Mouse (Mus musculus) bone marrow, adult 2 months (tissue): ENCODE data around the gene Ccdc183. TPM values are rescaled to one million over a fixed set of nuclear protein-coding genes. Genes with fewer than 3 reads are reported as not detected.

Source experiments
- H3K27ac ChIP-seq: fragments of 200-500 bp; 2 replicates; pipeline ENCODE4 v1.5.1; 2012; ENCODE audit warnings: low read depth, mild to moderate bottlenecking, control low read depth, inconsistent platforms, low read length; ENCODE audit not compliant: control insufficient read depth, poor library complexity, insufficient read depth
- H3K4me1 ChIP-seq: fragments of 200-500 bp; 2 replicates; pipeline ENCODE4 v1.6.1; 2011; ENCODE audit warnings: low read length; ENCODE audit not compliant: control insufficient read depth, insufficient read depth
- H3K4me3 ChIP-seq: fragments of 200-500 bp; replicated peaks from 2 replicates; pipeline ENCODE3; 2011; ENCODE audit warnings: mild to moderate bottlenecking, low read depth, low read length, control low read depth; ENCODE audit not compliant: control insufficient read depth
- CTCF ChIP-seq: fragments of 200-500 bp; IDR thresholded peaks from 2 replicates; pipeline ENCODE4 v1.5.1; 2011; ENCODE audit warnings: low read length, control low read depth; ENCODE audit not compliant: control insufficient read depth, insufficient read depth
- POLR2A ChIP-seq: fragments of 200-500 bp; IDR thresholded peaks from 2 replicates; pipeline ENCODE4 v1.6.1; 2011; ENCODE audit warnings: low read depth, mild to moderate bottlenecking, control low read depth, low read length, borderline replicate concordance; ENCODE audit not compliant: control insufficient read depth
- WGBS: fragments of 180-500 bp; shearing (Covaris S2); methylation state at CpG from one replicate; pipeline ENCODE4 v1.1.7; 2018; 5-methylcytosine and 5-hydroxymethylcytosine counted together
- polyA plus RNA-seq: library from polyadenylated mRNA; stranded (reverse); fragments of >200 nt; gene quantifications from 2 replicates; pipeline ENCODE4 v1.2.4, GENCODE M21; 2011; ENCODE audit warnings: low replicate concordance; ENCODE audit not compliant: missing spikeins, insufficient read depth, insufficient read length

Gene Ccdc183
- polyA plus RNA-seq, 1 experiment = not detected

DNA sequence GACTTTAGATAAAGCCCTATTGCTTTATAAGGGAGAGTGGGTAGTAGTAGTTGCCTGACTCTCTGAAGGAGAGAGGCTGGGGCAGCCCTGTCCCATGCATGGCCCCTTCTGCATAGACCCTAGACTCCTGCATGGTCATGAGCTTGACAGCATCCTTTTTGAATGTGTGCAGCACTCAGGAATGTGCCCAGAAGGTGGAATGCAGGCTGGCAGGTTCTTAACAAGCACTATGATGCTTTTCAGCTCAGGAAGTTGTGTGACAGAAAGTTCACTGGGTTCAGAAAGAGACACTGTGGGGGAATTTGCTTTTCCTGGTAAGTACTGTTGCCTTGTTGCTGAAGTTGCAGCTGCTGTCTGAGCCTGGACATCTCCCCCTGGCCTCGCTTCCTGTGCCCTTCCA is 37.0 kb upstream of the Ccdc183 start:
- no peak for TF ChIP-seq POLR2A
- TF ChIP-seq CTCF = no peak
- WGBS = 50% methylated on average over 1 of the region's 1 CpGs
- H3K4me3 ChIP-seq = no peak overlapping the region
- H3K27ac ChIP-seq = no peak overlapping the region
- no peaks in the 10 kb centered on the region for H3K4me1 ChIP-seq

DNA sequence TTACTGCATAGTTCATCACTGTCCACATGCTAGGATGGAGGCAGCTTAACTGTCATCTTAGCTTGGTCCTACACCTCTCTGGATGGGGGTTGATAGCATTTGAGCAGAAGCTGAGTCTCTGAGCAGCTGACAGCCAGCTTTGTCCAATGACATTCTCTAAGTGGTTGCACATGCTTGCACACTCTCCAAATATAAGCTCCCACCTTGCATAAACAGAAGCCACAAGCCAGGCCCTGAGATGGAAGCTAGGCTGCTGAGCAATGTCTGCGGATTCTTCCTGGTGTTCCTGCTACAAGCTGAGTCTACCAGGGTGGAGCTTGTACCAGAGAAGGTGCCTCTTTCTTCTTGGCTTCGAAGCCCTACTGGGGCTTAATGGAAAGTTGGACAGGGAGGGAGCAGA is 35.4 kb upstream of the Ccdc183 start, which contains the start of gene Lcn8:
Gene Lcn8, plus strand, starts transcription at position 219 of the 400 bp plus-strand sequence.
- TF ChIP-seq POLR2A (no peak), CTCF (no peak)
- Histone ChIP-seq H3K4me3 (no peak within 1 kb of the TSS), H3K27ac (no peak within 1 kb of the TSS), H3K4me1 (no peaks in the 10 kb centered on the region)
- 64% methylated on average over 2 of the region's 2 CpGs for WGBS

DNA sequence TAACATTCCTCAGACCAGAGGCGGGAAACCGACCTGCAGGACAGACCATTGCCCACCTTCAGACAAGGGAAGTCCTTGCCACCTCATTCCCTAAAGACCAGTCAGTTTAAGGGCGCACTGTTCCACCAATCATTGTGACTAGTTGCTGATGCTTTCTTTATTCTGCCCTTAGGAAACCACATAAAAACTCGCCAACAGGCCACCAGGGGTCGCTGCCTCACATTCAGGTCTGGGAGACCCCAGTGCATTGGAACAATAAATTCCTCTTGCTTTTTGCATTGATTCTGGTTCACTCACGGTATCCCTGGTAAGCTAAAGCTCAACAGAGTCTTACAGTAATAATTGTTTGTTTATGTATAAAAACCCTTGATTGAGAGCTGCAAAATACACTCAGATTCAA is 22.4 kb upstream of the Ccdc183 start:
- 25% methylated on average over 6 of the region's 6 CpGs for WGBS
- Histone ChIP-seq H3K4me3 (no peak overlapping the region), H3K27ac (no peak overlapping the region), H3K4me1 (no peaks in the 10 kb centered on the region)
- no peak for TF ChIP-seq POLR2A
- peak; percentile 68 for TF ChIP-seq CTCF

DNA sequence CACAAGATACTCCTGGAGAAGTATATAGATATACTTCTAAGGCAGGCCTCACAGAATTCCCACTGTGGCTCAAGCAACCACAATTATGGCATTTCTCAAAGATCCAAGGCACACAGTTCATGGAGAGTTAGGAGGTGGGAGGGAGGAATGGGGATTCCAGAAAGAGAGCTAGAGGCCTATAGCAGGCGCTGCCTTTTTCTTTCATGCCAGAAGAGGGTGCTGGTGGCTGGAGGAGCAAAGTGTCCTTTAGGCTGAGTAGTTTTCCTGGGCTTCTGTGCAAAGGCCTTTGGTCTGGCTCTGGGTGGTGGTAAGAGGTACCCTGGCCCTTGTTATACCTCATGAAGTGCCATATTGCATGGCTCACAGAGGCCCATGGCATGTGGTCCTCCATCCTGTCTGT is 16.6 kb upstream of the Ccdc183 start:
- H3K4me3 ChIP-seq = no peak overlapping the region
- WGBS = 68% methylated on average over 1 of the region's 1 CpGs
- TF ChIP-seq CTCF (no peak), POLR2A (no peak)

DNA sequence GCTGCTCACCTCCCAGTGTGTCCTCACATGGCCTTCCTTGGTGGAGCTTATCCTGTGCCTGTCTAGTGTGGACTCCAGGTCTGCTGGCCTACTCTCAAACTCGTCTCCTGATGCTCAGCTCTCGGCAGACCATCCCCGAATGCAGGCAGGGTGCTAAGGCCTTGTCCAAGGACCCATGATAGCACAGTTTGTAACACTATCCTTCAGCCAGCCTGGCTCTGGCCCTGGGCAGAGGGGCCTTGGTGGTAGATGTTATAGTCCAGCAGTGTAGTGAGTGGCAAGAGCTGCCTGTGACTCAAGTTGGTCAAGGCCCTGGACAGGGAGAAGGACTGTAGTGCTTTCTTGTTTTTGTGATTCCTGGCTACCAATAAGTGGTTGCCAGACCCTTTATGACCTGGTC is 16.1 kb upstream of the Ccdc183 start:
- WGBS = 77% methylated on average over 3 of the region's 3 CpGs
- no peak overlapping the region for H3K4me3 ChIP-seq
- no peaks in the 10 kb centered on the region for H3K4me1 ChIP-seq
- H3K27ac ChIP-seq = no peak overlapping the region
- no peak for TF ChIP-seq POLR2A
- TF ChIP-seq CTCF = no peak

More for the DNA sequence above, 16.6 kb upstream of the Ccdc183 start:
- H3K4me1 ChIP-seq = no peaks in the 10 kb centered on the region
- no peak overlapping the region for H3K27ac ChIP-seq

DNA sequence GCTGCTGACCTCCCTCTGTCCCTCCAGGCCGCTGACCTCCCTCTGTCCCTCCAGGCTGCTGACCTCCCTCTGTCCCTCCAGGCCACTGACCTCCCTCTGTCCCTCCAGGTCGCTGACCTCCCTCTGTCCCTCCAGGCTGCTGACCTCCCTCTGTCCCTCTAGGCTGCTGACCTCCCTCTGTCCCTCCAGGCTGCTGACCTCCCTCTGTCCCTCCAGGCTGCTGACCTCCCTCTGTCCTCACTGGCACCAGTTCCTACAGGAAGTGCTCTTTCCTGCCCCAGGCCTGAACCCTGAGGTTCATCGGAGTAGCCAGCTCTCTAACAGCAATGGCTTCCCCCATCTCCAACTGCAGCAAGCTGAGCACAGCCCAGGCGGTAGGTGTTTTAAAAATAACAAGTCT is 11.3 kb upstream of the Ccdc183 start:
- 65% methylated on average over 4 of the region's 4 CpGs for WGBS
- Histone ChIP-seq H3K27ac (no peak overlapping the region), H3K4me1 (no peaks in the 10 kb centered on the region), H3K4me3 (no peak overlapping the region)
- TF ChIP-seq CTCF = no peak
- no peak for TF ChIP-seq POLR2A

DNA sequence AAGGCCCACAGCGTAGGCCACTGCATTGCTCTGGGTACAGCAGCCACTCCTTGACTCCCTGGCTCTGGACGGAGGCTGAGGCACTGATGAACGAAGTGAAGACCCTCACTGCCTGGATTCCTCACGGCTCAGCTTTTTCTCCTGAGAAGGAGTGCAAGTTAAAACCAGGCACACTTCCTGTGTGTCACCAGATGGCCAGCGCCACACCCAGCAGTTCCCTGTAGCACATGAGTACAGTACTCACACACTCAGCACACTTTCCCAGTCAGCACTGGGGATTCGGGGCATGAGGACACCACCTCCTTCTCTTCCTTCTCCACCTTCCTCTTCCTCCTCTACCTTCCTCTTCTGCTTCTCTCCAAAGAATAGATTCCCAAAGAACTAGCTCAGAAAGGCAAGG is 10.3 kb upstream of the Ccdc183 start, which contains the start of gene Fcna:
Gene Fcna, minus strand, starts transcription at position 220 of the 400 bp plus-strand sequence.
- Histone ChIP-seq H3K4me3 (no peak within 1 kb of the TSS), H3K4me1 (no peaks in the 10 kb centered on the region), H3K27ac (no peak within 1 kb of the TSS)
- TF ChIP-seq POLR2A = no peak
- no peak for TF ChIP-seq CTCF
- WGBS = 57% methylated on average over 6 of the region's 6 CpGs

DNA sequence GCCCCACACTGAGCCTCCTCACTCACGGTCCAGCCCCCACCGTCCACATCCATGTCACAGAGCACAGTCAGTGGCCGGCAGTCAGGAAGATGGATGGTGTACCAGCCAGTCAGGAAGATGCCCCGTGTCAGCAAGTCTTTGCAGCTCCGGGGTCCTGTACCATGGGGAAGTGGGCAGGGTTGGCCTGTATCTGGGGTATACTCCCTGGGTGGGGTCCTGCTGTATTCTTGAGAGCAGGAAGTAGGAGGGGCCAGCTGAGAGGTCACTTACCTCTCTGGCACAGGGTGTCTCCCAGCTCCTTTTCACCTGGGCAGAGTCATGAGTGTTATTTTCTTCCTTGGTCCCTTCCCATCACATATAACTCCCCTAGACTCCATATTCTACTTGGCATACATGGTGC is 8.5 kb upstream of the Ccdc183 start:
- TF ChIP-seq CTCF (no peak), POLR2A (no peak)
- H3K4me3 ChIP-seq = no peak overlapping the region
- no peak overlapping the region for H3K27ac ChIP-seq
- H3K4me1 ChIP-seq = no peaks in the 10 kb centered on the region; the same call in 1 of the 2 replicates
- WGBS = 33% methylated on average over 5 of the region's 5 CpGs
